Mouse (Mus musculus) liver, embryonic 14.5 days (tissue): ENCODE data around the gene Rnf220.

Source experiments
- CTCF ChIP-seq: IDR thresholded peaks from 2 replicates; pipeline ENCODE4 v1.5.1; 2016; ENCODE audit warnings: antibody characterized with exemption, low read depth, control low read depth
- EP300 ChIP-seq: IDR thresholded peaks from 2 replicates; pipeline ENCODE4 v1.6.1; 2016; ENCODE audit warnings: antibody characterized with exemption, low read depth

GRCm38 (mm10) chr4:117391966-117392365, 104.9 kb downstream of the Rnf220 start:
- TF ChIP-seq CTCF (no peak), EP300 (no peak)
